Mouse (Mus musculus) stomach, postnatal 0 days (tissue): ENCODE data around the gene Acads. TPM values are rescaled to one million over a fixed set of nuclear protein-coding genes. Genes with fewer than 3 reads are reported as not detected.
A peak's percentile ranks its signal among the peaks of the same experiment; 100 is the strongest.

Experiments used
- ATAC-seq: fragments of 200-750 bp; cut with Nextera tagmentation; 2 replicates; pipeline ENCODE4 v1.8.0; 2017; ENCODE audit not compliant: low FRiP score, low TSS enrichment
- DNase-seq: peaks from one replicate; pipeline ENCODE4 v3.0.0-alpha.2; 2016; ENCODE audit warnings: low spot score
- H3K27ac ChIP-seq: fragments of 300-500 bp; sonication (generic); replicated peaks from 2 replicates; pipeline ENCODE4 v1.5.1; 2014; ENCODE audit warnings: mild to moderate bottlenecking, control low read depth
- H3K27me3 ChIP-seq: fragments of 300-500 bp; sonication (generic); 2 replicates; pipeline ENCODE4 v1.6.1; 2014; ENCODE audit warnings: low read length; ENCODE audit not compliant: control insufficient read depth, insufficient read depth
- H3K36me3 ChIP-seq: fragments of 300-500 bp; sonication (generic); 2 replicates; pipeline ENCODE4 v1.6.1; 2014; ENCODE audit warnings: low read length, mixed read lengths; ENCODE audit not compliant: control insufficient read depth, insufficient read depth
- H3K4me1 ChIP-seq: fragments of 300-500 bp; sonication (generic); replicated peaks from 2 replicates; pipeline ENCODE4 v1.6.1; 2014; ENCODE audit warnings: antibody characterized with exemption; ENCODE audit not compliant: control insufficient read depth, insufficient read depth
- H3K4me2 ChIP-seq: fragments of 300-500 bp; sonication (generic); replicated peaks from 2 replicates; pipeline ENCODE4 v1.6.1; 2014; ENCODE audit warnings: low read depth, mild to moderate bottlenecking, control low read depth, moderate library complexity
- H3K4me3 ChIP-seq: fragments of 300-500 bp; sonication (generic); 2 replicates; pipeline ENCODE4 v1.5.1; 2014; ENCODE audit warnings: low read depth, low read length, control low read depth
- H3K9ac ChIP-seq: fragments of 300-500 bp; sonication (generic); 2 replicates; pipeline ENCODE4 v1.6.1; 2014; ENCODE audit warnings: mild to moderate bottlenecking, low read length, control low read depth, mixed read lengths
- H3K9me3 ChIP-seq: fragments of 300-500 bp; sonication (generic); 2 replicates; pipeline ENCODE4 v1.6.1; 2016; ENCODE audit warnings: low read length; ENCODE audit not compliant: control insufficient read depth
- CTCF ChIP-seq: IDR thresholded peaks from 2 replicates; pipeline ENCODE4 v1.5.1; 2016; ENCODE audit warnings: antibody characterized with exemption, low read depth, mild to moderate bottlenecking, moderate library complexity
- EP300 ChIP-seq: optimal IDR thresholded peaks from 2 replicates; pipeline ENCODE3; 2016; ENCODE audit warnings: antibody characterized with exemption
- WGBS: fragments of 180-500 bp; shearing (Covaris S2); extraction: QIAGEN DNeasy Blood & Tissue Kit; methylation state at CpG from one replicate; pipeline ENCODE4 v1.1.7; 2014; 5-methylcytosine and 5-hydroxymethylcytosine counted together
- polyA plus RNA-seq: library from polyadenylated mRNA; unstranded; fragments of >200 nt; fragmentation: Nextera tagmentation; extraction: Ambion mirVana; gene quantifications from 2 replicates; pipeline ENCODE4 v1.2.1, GENCODE M21; 2015

The Acads gene
- polyA plus RNA-seq, 1 experiment from 2014 or later = 70.6 TPM

DNA sequence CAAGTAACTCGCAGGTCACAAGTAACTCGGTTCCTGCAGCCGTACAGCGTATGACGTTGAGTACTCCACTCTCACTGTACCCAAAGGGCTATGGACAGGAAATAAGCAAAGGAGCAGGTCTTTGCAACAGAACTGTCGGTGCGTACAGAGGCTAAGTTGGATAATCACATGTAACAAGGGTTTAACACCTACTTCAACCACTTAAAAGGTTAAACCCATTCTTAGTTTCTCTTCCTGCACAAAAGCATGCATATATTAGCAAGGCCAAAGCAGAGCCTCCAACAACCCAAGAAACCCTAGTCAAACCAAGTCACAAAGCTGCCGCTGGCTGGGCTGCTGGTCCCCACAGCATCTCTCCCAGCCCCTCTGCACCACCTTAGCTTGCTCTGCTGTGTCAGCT is 13.3 kb upstream of the Acads start:
- Histone ChIP-seq H3K4me1 (no peaks in the 10 kb centered on the region; the same call in 1 of the 2 replicates), H3K27ac (no peak overlapping the region), H3K9ac (no peak overlapping the region), H3K4me3 (no peak overlapping the region), H3K36me3 (0 out of 2 replicates have a peak, but pooled peaks cover 3% of the 10 kb centered on the region), H3K4me2 (no peak overlapping the region), H3K9me3 (no peaks in the 10 kb centered on the region), H3K27me3 (no peaks in the 10 kb centered on the region)
- DNase-seq = no peak
- TF ChIP-seq EP300 (no peak), CTCF (no peak)
- ATAC-seq = no peak
- WGBS = 91% methylated on average over 8 of the region's 8 CpGs

DNA sequence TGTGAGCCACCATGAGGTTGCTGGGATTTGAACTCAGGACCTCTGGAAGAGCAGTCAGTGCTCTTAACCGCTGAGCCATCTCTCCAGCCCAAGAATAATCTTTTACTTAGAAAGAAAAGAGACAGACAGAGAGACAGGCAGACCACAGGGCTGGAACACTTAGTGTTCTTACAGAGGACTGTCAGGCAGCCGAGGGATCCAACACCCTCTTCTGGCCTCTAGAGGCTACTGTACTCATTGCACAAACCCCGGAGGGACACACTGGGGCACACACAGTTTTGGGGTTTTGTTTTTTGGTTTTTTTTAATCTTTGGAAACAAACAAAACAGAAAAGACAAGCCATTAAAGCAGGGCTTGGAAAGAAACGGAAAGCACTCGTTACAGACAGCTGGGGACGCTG is 10.2 kb upstream of the Acads start:
- H3K36me3 ChIP-seq = peaks cover 3% of the 10 kb centered on the region; the same call in 1 of the 2 replicates
- H3K9ac ChIP-seq = no peak overlapping the region
- H3K9me3 ChIP-seq = no peaks in the 10 kb centered on the region
- ATAC-seq (no peak), DNase-seq (no peak)
- H3K4me1 ChIP-seq = peaks cover 3% of the 10 kb centered on the region; the same call in 1 of the 2 replicates
- H3K4me3 ChIP-seq = no peak overlapping the region
- no peaks in the 10 kb centered on the region for H3K27me3 ChIP-seq
- peak; percentile 19; the same call in 1 of the 2 replicates for TF ChIP-seq CTCF
- TF ChIP-seq EP300 = no peak
- WGBS = 80% methylated on average over 6 of the region's 6 CpGs
- no peak overlapping the region for H3K4me2 ChIP-seq
- no peak overlapping the region for H3K27ac ChIP-seq

DNA sequence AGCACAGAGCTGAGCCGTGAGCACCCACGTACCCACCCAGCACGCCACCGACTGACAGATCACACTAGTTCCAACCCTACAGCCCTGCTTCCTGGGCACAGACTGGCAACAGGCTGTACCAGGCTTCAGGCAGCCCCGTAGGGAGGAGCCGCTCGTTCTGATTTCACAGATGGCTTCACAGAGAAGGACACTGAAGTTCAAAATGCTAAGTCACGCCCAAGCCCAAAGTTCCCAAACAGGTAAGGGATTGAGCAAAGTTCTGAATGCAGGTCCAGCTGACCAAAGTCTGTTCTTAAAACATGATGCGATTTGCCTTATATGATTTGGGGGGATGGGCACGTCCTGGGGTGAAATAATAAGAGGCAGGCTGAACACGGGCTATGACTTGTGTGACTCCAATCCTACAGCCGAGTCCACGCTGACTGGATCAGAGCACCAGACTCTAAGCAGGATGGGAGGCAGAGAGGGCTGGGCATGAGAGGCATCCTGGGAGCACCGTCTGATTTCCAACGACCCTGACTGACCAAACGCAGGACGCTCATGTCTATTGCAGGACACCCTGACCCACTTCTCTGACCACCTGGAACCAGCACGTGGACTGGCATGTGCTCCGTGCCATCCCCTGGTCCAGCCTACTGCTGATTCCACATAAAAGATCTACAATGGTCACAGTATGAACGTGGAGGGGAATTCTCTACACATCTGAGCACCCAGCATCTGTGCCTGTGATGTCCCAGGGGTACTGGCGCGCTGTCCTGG is 8.5 kb upstream of the Acads start:
- Histone ChIP-seq H3K27me3 (no peaks in the 10 kb centered on the region), H3K27ac (no peak overlapping the region), H3K36me3 (peaks cover 3% of the 10 kb centered on the region; the same call in 1 of the 2 replicates), H3K9ac (no peak overlapping the region), H3K9me3 (no peaks in the 10 kb centered on the region), H3K4me3 (no peak overlapping the region), H3K4me2 (no peak overlapping the region), H3K4me1 (0 out of 2 replicates have a peak, but pooled peaks cover 3% of the 10 kb centered on the region)
- TF ChIP-seq EP300 = no peak
- no peak for DNase-seq
- 92% methylated on average over 22 of the region's 22 CpGs for WGBS
- ATAC-seq = no peak

DNA sequence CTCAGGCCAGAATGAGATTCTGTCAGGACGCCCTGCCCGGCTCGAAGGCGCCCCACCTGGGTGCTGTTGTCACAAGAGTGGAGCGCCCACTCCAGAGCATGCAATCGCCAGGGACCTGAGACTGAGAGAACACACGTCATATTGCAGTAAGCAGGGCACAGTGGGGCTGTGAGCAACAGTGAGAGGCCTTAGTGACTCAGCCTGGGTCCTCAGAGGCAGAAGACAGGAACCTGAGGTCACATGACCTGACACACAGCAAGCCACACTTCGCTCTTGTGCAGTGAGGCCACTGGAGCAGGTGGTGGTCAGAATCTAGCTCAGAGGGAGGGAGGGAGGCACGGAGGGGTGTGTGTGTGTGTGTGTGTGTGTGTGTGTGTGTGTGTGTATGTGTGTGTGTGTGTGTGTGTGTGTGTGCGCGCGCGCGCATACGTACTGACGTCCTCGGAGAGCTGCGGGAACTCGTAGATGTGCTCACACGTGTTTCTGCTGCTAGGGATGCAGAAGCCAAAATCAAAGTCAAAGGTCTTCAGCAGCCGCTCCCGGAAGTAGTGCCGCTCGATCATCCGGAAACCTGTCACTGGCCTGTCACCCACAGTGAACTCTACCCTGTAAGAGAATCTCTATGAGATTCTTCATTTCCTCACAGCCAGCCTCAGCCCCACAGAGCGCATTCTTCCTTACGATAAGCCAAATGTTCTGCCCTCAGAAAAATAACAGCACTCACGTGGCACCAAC is 7.6 kb upstream of the Acads start:
- H3K9ac ChIP-seq = no peak overlapping the region
- H3K9me3 ChIP-seq = no peaks in the 10 kb centered on the region
- 0 out of 2 replicates have a peak, but pooled peaks cover 3% of the 10 kb centered on the region for H3K4me1 ChIP-seq
- H3K27ac ChIP-seq = no peak overlapping the region
- peaks cover 3% of the 10 kb centered on the region; the same call in 1 of the 2 replicates for H3K36me3 ChIP-seq
- no peak for TF ChIP-seq CTCF
- TF ChIP-seq EP300 = no peak
- 86% methylated on average over 28 of the region's 28 CpGs for WGBS
- no peak overlapping the region for H3K4me2 ChIP-seq
- no peak overlapping the region for H3K4me3 ChIP-seq
- DNase-seq = peak; percentile 55
- peak; percentile 77 for ATAC-seq
- no peaks in the 10 kb centered on the region for H3K27me3 ChIP-seq

DNA sequence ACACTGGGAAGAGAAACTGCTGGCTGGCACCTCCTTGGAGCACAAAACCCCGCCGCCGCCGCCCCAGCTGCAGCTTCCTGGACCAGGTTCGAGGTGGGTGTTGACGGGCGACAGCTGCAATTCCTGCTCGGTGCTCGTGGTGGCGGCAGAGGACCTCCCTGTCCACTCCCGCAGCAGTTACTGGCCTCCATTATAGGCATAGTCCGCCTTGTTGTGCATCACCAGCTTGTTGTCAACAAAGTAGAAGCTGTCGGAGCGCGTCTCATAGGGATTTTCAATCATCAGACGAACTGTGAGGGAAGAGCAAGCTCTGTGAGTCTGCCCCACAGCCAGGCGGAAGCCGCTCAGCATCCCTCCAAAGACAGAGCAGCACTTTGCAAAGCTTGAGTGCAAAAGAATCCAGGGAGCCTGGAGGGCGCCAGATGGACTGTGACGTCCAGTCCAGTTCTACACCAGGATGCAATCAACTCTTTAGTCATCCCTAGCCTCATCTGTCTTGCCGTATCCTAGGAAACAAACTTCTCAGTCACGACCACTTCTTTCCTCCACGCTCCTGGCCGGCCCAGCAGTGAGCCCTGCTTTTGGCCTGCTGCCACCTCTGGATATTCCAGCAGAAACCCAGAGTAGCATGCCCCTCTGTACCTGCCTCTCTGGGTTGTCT is 6.2 kb upstream of the Acads start:
- no peak for TF ChIP-seq EP300
- TF ChIP-seq CTCF = peak; percentile 97
- DNase-seq (peak; percentile 88), ATAC-seq (peak; percentile 76)
- WGBS = 22% methylated on average over 24 of the region's 24 CpGs
- no peaks in the 10 kb centered on the region for H3K9me3 ChIP-seq
- peak overlapping the region; percentile 49; the same call in 1 of the 2 replicates for H3K27ac ChIP-seq
- H3K4me3 ChIP-seq = no peak overlapping the region
- H3K36me3 ChIP-seq = peaks cover 3% of the 10 kb centered on the region; the same call in 1 of the 2 replicates
- H3K4me1 ChIP-seq = 0 out of 2 replicates have a peak, but pooled peaks cover 3% of the 10 kb centered on the region
- H3K4me2 ChIP-seq = peak overlapping the region; percentile 14; the same call in 1 of the 2 replicates
- no peaks in the 10 kb centered on the region for H3K27me3 ChIP-seq
- no peak overlapping the region for H3K9ac ChIP-seq
